Mouse (Mus musculus) liver (tissue): Measurements from ENCODE around the gene Gm42517.

Source experiments
- DNase-seq: peaks from one replicate; pipeline ENCODE4 v3.0.0-alpha.2; 2020; ENCODE audit warnings: mixed read lengths

Gm42517 gene

GRCm38 (mm10) chr5:108347843-108348242, 19.9 kb downstream of the Gm42517 start:
- no peak for DNase-seq

GRCm38 (mm10) chr5:108345313-108346071, 22.2 kb downstream of the Gm42517 start:
- DNase-seq: no peak

GRCm38 (mm10) chr5:108343680-108344170, 24.0 kb downstream of the Gm42517 start:
- DNase-seq: no peak

- DNase-seq: no peak
These were observed 29.7 kb downstream of the Gm42517 start for GRCm38 (mm10) chr5:108338049-108338448.

GRCm38 (mm10) chr5:108337385-108337784, 30.3 kb downstream of the Gm42517 start:
- DNase-seq: peak; percentile 6

- DNase-seq: no peak
These were observed 36.7 kb downstream of the Gm42517 start for GRCm38 (mm10) chr5:108331051-108331450.
